Mouse (Mus musculus) gastrocnemius, postnatal 10 days (tissue): ENCODE measurements at regions not wholly inside any gene's neighbourhood (a gene's known extent, or its start where the extent isn't known, plus 50 kb on each side); places are given as distances from the start of the nearest gene placed in this dataset.

Experiments used
- DNase-seq: peaks from one replicate; pipeline ENCODE4 v3.0.0; 2021; ENCODE audit warnings: mixed read lengths

DNA sequence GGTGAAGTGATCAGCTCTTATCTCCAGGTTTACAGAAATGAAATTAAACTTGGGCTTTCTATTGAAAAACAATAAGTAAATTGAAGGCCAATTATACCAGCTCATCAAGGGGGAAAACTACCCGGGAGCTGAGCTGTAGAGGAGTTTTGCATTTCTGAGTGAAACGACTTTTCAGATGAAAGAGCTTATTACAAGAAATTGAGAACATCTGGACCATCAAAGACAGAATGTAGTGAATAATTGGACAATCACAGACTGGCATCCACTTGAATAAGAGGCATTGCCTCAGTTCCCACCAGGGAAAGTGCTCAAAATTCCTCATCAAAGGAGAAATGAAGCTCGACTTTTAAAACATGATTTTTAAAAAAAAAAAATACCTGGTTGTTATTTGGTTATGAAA, 675.7 kb upstream of the Auts2 start:
- DNase-seq = no peak

GRCm38 (mm10) chr5:133198546-133198945, 655.4 kb upstream of the Auts2 start:
- no peak for DNase-seq

GRCm38 (mm10) chr5:133189798-133190571, 646.8 kb upstream of the Auts2 start:
- DNase-seq = no peak

GRCm38 (mm10) chr5:133175636-133176035, 632.5 kb upstream of the Auts2 start:
- DNase-seq = peak; percentile 28

DNA sequence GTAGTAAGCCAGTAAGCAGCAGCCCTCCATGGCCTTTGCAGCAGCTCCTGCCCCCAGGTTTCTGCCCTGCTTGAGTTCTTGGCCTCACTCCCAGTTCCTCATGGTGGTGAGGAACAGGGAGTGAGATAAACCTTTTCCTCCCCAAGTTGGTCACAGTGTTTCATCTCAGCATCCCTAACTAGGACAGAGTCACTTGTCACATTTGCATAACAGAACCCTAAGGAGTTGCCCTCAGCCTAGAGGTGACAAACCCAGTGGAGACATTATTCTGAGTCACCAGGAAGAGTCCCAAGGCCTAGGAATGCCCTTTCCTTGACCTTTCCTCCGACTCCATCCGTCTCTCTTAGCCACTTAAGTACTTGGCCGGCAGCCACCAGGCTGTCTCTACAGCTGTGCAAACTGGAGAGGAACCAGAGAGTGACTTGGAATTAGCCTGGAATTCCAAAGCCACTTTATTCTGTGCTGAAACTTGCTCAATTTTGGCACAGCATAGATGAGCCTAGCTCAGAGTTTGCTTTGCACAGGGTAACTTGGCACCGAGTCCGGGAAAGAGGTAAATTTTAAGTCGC, 630.1 kb upstream of the Auts2 start:
- peak; percentile 79 for DNase-seq

DNA sequence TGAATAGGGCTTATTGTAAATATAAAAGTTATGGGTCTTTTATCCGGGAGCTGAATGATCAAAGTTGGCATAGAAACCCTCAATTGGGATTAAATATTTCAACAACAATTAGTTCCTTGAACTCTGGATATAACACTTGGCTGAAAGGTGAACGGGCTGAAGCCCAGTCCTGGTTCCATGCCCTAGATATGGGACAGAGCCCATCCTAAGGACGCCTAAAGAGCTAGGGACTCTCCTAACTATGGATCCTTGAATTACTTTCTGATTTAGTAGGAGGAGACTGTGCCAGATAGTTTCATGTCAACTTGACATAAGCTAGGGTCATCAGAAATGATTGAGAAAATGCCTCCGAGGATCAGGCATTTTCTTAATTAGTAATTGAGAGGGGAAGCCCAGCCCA, 629.5 kb upstream of the Auts2 start:
- DNase-seq = no peak

DNA sequence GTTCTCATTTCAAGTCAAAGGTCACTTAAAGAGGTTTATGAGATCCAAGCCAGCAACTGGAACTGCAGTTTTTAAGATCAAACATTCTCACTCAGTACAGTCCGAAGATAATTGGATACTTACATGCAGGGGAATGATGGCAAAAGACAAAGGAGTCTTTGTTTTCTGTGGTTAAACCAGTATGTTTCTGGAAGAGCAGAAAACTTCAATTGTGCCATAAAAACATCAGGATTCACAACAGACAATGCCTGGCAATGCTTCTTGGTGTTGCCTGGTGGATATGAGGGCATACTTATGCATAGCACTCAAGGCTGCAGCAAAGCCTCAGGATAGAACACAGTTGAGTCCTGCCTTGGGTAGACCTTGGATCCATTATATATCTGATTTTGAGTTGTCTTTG, 628.1 kb upstream of the Auts2 start:
- DNase-seq = no peak

DNA sequence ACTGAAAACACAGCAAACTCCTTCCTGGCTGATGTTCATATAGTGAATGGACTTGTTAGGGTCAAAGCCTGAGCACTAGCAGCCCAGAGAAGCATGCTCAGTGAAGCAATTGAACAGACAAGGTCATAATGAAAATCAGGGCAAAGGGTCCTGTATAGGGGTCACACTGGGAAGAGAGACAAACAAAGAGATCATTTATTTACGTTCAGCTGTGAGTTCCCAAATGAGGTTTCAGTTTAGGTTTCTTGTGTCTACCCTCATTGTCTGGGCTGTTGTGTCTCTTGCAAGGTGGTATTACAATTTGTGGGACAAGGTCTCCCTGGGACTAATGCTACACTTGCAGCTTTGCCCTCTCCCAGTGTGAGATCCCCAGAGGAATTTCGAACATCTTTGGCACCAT, 624.4 kb upstream of the Auts2 start:
- DNase-seq = no peak

- DNase-seq = no peak
Observed at GRCm38 (mm10) chr5:133167001-133167461, 623.9 kb upstream of the Auts2 start.

DNA sequence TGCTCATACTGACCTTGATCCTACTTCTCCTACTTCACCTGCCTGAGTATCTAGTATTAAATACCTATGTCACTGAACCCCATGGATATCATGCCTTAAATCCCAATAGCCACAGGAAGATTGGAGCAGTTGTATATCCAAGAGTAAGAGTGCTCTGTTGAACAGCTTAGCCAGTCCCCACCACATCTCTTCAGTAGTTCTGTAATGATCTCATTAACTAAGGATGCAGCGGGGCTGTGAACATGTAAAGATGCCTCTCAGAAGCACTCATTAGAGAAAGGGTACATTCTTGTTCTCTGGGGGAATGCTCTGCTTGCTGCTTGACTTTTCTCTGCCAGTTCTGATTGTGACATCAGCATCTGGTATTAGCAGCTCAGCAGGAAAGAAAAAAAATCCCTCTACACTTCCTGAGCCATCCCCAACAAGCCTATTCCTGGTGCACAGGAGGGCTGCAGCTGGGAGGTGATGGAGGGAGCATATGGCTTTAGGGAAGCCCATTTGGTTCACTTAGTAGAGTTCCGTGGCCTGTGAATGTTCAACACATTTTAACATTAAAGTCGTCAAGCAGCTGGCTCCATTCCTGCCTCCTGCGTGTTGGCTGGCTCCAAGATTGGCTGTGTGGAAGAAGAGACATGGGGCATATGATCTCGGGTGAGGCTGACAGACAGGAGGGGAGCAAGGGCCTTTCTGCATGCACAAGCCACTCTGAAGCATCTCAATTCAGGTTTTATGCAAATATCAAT, 613.1 kb upstream of the Auts2 start:
- DNase-seq = no peak

- no peak for DNase-seq
Observed at GRCm38 (mm10) chr5:133145996-133146395, 602.9 kb upstream of the Auts2 start.

GRCm38 (mm10) chr5:133143679-133144078, 600.5 kb upstream of the Auts2 start:
- no peak for DNase-seq

DNA sequence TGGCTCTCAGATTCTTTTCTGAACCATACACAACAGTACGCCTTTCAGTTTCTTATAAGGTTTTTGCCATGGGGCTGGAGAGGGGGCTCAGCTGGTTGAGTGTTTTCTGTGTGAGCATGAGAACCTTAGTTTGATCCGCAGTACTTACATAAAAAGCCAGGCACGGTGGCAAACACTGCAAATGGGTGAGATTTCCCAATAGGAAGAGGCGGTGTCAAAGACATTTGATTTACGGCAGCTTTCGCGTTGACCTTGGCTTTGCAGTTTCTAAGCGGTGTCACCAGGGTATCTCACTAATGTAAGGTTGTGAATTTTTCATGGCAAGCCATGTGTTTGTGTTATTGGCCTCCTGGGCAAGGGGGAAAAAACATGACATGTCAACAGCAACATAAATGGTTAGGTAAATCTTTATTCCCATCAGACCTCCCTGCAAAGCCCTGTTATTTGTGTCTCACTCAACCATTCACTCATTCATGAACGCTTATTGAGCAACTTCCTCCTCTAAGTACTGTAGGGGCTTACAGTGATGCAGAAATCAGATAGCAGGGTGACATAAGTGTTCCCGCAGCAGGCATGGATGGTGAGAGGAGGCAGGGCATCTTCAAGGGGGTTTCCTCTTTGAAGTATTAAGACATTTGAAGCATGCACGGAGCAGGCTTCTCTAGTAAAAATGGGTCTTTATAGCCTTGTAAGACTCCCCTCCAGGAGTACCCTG, 599.4 kb upstream of the Auts2 start:
- DNase-seq = no peak

DNA sequence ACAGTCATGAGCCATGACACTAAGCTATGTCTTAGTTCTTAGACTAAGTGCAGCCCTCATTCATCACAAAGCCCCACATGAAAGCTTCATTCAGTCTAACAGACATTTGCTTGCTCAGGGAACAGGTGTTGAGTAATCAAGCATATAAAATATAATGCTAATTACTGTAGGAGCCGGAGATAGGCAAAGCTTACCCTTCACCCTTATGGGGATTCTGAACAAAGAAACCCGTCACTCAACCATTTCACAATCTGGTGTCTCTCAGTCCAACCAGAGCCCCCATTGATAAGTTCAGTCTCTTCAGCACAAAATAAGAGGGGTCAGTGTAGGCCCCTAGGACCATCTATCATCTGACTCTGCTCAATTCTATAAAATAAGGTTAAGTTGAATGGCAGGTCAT, 587.9 kb upstream of the Auts2 start:
- no peak for DNase-seq

GRCm38 (mm10) chr5:133130316-133130715, 587.2 kb upstream of the Auts2 start:
- DNase-seq = no peak

GRCm38 (mm10) chr5:133124223-133124622, 581.1 kb upstream of the Auts2 start:
- no peak for DNase-seq

DNA sequence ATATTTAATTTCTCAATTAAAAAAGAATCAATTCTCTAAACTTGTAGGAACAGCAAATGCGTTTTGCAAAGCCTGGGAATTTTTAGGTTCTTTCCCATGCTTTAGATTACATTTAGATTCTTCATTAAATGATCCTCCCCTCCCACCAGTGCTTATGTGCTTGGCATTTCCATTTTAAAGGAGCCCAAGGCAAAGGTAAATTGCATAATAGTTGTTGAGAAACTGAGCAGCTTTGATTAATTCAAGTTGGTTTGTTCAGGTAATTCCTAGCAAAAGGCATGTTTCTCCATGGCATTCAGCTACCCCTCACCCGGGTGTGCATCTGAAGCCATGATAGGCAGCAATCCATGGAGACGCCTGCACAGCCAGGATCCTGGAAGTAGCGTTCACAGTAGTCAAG, 570.8 kb upstream of the Auts2 start:
- no peak for DNase-seq

- no peak for DNase-seq
Observed at GRCm38 (mm10) chr5:133113183-133113582, 570.0 kb upstream of the Auts2 start.

DNA sequence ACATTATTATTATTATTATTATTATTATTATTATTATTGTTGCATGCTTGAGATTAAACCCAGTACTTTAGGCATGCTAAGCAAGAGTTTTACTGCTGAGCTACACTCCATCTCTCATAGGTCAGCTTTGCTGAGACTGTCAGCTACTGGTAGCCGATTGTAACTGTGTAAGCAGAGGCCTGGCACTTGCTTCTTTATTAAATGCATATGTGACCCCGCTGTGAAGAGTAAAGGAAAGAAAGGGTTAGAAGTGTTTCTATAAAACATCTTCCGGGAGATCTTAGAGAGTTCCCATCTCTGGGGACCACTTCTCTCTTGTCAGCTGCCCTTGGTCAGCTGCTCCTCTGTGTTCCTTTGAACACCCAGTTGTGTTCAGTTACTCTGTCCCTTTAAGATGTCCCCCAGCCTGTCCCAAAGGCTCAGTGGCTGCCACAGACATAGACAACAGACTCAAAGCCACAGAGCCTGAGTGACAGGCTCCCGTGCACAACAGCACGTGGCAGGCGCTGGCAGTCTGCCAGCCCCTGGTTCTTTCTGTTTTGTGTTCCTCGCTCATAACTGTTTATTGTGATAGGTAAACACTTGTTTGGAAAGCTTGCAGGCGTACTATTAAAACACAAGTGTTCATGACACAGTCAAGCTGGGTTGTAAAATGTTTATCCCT, 563.7 kb upstream of the Auts2 start:
- peak; percentile 14 for DNase-seq

DNA sequence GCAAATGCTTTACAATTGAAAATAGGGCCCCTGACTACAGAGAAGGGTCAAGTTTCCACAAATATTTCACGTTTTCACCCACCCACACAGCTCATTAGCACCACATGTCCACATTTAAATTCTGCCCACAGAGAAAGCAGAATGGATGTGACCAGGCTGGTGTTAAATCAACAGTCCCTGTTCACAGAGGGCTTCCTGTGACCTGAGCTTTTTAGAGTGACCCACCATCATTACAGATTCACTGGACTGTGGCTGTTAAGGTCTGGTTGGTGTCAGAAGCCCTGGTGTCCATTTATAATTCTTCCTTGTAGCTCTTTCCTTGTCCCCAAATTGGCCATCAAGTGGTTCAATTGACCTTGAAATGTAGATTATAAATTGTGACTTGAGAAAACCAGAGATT, 553.2 kb upstream of the Auts2 start:
- DNase-seq = no peak

DNA sequence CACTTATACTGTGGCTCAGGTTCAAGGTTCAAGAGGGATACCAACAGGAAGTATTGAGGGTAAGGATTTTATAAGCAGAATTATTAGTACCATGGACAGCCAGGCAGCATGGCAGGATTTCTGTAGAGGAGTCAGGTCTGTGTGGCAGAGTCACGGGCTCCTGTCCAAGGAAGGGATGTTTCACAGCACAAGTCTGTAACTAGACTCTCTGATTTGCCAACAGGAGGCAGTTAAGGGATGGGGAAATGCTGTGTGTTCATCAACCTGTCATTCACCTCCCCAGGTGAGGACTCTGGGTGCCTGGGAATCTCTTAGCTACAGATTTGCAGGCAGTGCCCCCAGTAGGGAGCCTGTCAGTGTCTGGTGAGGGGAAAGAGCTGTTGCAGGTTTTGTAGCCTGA, 541.7 kb upstream of the Auts2 start:
- no peak for DNase-seq

DNA sequence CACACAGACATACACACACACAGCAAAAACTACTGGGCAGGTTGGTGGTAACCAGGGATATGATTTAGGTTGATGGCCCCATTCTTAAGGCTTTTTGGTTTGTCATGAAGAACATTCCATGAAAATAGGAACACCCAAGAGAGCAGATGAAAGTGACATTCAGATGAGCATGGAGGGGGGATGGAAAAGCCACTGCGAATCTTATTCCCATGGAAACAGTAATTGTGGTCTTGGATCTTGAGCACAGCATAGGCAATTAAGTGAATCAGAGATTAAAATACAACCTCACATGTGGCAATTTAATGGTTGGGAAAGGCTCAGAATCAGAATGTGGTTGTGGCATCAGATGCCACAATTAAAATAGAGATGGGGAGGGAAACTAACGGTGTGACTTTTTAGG, 537.6 kb upstream of the Auts2 start:
- DNase-seq = no peak
